Mouse (Mus musculus): ENCODE data around the gene Ercc4. TPM values are rescaled to one million over a fixed set of nuclear protein-coding genes. Genes with fewer than 3 reads are reported as not detected.

Gene Ercc4
- polyA plus RNA-seq, 1 experiment = 11.1 TPM

DNA sequence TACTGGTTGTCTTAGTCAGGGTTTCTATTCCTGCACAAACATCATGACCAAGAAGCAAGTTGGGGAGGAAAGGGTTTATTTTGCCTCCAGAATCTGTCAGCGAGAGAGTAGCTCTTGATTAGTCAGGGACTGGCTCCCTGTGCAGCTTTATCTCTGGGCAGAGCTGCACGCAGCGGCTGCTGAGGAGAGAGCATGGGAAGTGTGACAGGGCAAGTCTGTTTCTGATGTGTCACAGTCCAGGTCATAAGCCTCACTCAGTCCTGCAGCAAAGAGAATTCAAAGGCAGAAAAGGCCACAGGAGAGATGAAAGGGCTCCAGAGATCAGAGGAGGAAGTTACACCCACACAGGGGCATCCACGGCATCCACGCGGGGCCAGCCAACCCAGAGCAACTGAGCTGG is 47.8 kb downstream of the Ercc4 start:
- Histone ChIP-seq H3K4me1 (ENCODE audit: control insufficient read depth, insufficient read depth, insufficient read length) (peaks cover 3% of the 10 kb centered on the region; the same call in 1 of the 2 replicates), H3K27ac (ENCODE audit: insufficient read depth, low read length) (no peak overlapping the region), H3K36me3 (ENCODE audit: control insufficient read depth, insufficient read depth, low read length) (no peaks in the 10 kb centered on the region), H3K4me3 (ENCODE audit: extremely low read depth, insufficient read depth, insufficient read length) (no peak overlapping the region), H3K27me3 (ENCODE audit: control insufficient read depth, insufficient read depth, low read length) (no peaks in the 10 kb centered on the region)
- WGBS = 24% methylated on average over 6 of the region's 6 CpGs
- DNase-seq (ENCODE audit: low read depth in 1 of 2, low spot score in 2 of 2) = no peak
- TF ChIP-seq CTCF (IDR thresholded peaks at IDR 0.05; ENCODE audit: extremely low read depth, insufficient read depth, insufficient read length, insufficient replicate concordance) = no peak
- no peak for TF ChIP-seq POLR2A (IDR thresholded peaks at IDR 0.05; ENCODE audit: low read depth, low read length)

- H3K27me3 ChIP-seq (ENCODE audit: control insufficient read depth, insufficient read depth, low read length) = no peaks in the 10 kb centered on the region
- DNase-seq (ENCODE audit: low read depth in 1 of 2, low spot score in 2 of 2) = no peak
- H3K4me3 ChIP-seq (ENCODE audit: extremely low read depth, insufficient read depth, insufficient read length) = no peak overlapping the region
- no peak for TF ChIP-seq POLR2A (IDR thresholded peaks at IDR 0.05; ENCODE audit: low read depth, low read length)
- 60% methylated on average over 3 of the region's 3 CpGs for WGBS
- H3K36me3 ChIP-seq (ENCODE audit: control insufficient read depth, insufficient read depth, low read length) = no peaks in the 10 kb centered on the region
- no peak overlapping the region for H3K27ac ChIP-seq (ENCODE audit: insufficient read depth, low read length)
- peaks cover 3% of the 10 kb centered on the region; the same call in 1 of the 2 replicates for H3K4me1 ChIP-seq (ENCODE audit: control insufficient read depth, insufficient read depth, insufficient read length)
Observed at GRCm38 (mm10) chr16:13158153-13158670, 48.7 kb downstream of the Ercc4 start.

- H3K4me3 ChIP-seq (ENCODE audit: extremely low read depth, insufficient read depth, insufficient read length) = no peak overlapping the region
- H3K4me1 ChIP-seq (ENCODE audit: control insufficient read depth, insufficient read depth, insufficient read length) = peaks cover 3% of the 10 kb centered on the region; the same call in 1 of the 2 replicates
- 16% methylated on average over 13 of the region's 13 CpGs for WGBS
- H3K36me3 ChIP-seq (ENCODE audit: control insufficient read depth, insufficient read depth, low read length) = no peaks in the 10 kb centered on the region
- TF ChIP-seq POLR2A (IDR thresholded peaks at IDR 0.05; ENCODE audit: low read depth, low read length) = no peak
- no peak for TF ChIP-seq CTCF (IDR thresholded peaks at IDR 0.05; ENCODE audit: extremely low read depth, insufficient read depth, insufficient read length, insufficient replicate concordance)
- no peaks in the 10 kb centered on the region for H3K27me3 ChIP-seq (ENCODE audit: control insufficient read depth, insufficient read depth, low read length)
- DNase-seq (ENCODE audit: low read depth in 1 of 2, low spot score in 2 of 2) = peak in 1 of 2 experiments; percentile 33
- no peak overlapping the region for H3K27ac ChIP-seq (ENCODE audit: insufficient read depth, low read length)
Observed at GRCm38 (mm10) chr16:13158906-13159889, 49.7 kb downstream of the Ercc4 start.

DNA sequence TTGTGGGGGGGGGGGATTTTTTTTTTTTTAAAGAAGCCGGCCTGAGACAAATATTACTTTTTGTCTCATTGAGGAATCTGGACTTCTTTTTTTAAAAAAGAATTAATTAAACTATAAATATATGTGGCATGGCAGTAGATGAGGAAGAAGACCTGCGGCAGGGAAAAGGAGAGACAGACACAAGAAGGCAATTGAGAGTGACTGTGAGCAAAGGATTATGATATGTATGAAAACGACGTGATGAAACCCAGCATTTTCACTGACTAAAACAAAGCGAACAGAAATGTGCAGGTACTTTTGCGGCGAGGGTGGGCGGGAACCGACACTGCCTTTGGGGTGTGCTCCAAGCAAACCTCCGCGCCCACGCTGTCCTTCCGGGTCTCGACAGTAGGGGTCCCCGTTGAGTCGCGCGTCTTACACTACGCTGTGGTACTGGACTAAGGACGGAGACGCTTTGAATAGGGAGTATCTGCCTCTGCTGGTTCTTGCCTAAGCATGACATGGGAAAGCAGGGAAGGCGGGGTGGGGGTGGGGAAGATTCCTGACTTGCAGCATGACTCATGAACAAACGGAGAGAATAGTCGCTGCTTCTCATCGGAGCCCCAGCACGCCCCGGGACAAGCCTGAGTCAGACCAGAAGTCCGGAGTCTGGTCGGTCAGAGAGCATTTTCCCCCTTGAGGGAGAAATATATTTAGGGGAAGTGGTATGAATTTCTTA is 50.6 kb downstream of the Ercc4 start:
- TF ChIP-seq CTCF (IDR thresholded peaks at IDR 0.05; ENCODE audit: extremely low read depth, insufficient read depth, insufficient read length, insufficient replicate concordance) (peak; percentile 92; the same call in 1 of the 2 replicates), POLR2A (IDR thresholded peaks at IDR 0.05; ENCODE audit: low read depth, low read length) (no peak)
- 1% methylated on average over 29 of the region's 29 CpGs for WGBS
- no peaks in the 10 kb centered on the region for H3K36me3 ChIP-seq (ENCODE audit: control insufficient read depth, insufficient read depth, low read length)
- peaks cover 3% of the 10 kb centered on the region; the same call in 1 of the 2 replicates for H3K4me1 ChIP-seq (ENCODE audit: control insufficient read depth, insufficient read depth, insufficient read length)
- DNase-seq (ENCODE audit: low read depth in 1 of 2, low spot score in 2 of 2) = peak; percentile 65 to 81
- H3K4me3 ChIP-seq (ENCODE audit: extremely low read depth, insufficient read depth, insufficient read length) = peak overlapping the region; percentile 52
- H3K27ac ChIP-seq (ENCODE audit: insufficient read depth, low read length) = no peak overlapping the region
- H3K27me3 ChIP-seq (ENCODE audit: control insufficient read depth, insufficient read depth, low read length) = no peaks in the 10 kb centered on the region

GRCm38 (mm10) chr16:13161516-13161915 is 52.0 kb downstream of the Ercc4 start:
- H3K36me3 ChIP-seq (ENCODE audit: control insufficient read depth, insufficient read depth, low read length) = no peaks in the 10 kb centered on the region
- TF ChIP-seq POLR2A (IDR thresholded peaks at IDR 0.05; ENCODE audit: low read depth, low read length) (no peak), CTCF (IDR thresholded peaks at IDR 0.05; ENCODE audit: extremely low read depth, insufficient read depth, insufficient read length, insufficient replicate concordance) (no peak)
- H3K27me3 ChIP-seq (ENCODE audit: control insufficient read depth, insufficient read depth, low read length) = no peaks in the 10 kb centered on the region
- H3K27ac ChIP-seq (ENCODE audit: insufficient read depth, low read length) = no peak overlapping the region
- DNase-seq (ENCODE audit: low read depth in 1 of 2, low spot score in 2 of 2) = no peak
- 90% methylated on average over 5 of the region's 5 CpGs for WGBS
- no peak overlapping the region for H3K4me3 ChIP-seq (ENCODE audit: extremely low read depth, insufficient read depth, insufficient read length)
- peaks cover 3% of the 10 kb centered on the region; the same call in 1 of the 2 replicates for H3K4me1 ChIP-seq (ENCODE audit: control insufficient read depth, insufficient read depth, insufficient read length)

DNA sequence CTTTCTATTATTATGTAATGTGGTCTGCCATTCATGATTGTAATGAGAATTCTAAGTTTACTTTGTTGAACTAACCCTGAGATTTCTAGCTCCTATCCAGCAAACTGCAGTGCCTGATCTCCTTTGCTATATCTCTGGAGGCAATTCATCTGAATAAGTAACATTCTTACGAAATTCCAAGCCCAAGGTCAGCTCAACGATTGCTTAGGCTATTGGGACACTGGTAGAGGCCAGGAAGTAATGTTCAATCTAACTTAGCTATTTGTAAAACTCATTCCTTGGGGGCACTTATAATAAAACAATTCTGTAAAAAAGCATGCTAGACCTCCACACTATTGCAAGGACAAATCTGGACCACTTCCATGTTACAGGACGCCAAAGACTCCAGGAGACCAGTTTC is 58.2 kb downstream of the Ercc4 start:
- TF ChIP-seq CTCF (IDR thresholded peaks at IDR 0.05; ENCODE audit: extremely low read depth, insufficient read depth, insufficient read length, insufficient replicate concordance) (no peak), POLR2A (IDR thresholded peaks at IDR 0.05; ENCODE audit: low read depth, low read length) (no peak)
- Histone ChIP-seq H3K4me1 (ENCODE audit: control insufficient read depth, insufficient read depth, insufficient read length) (no peaks in the 10 kb centered on the region), H3K4me3 (ENCODE audit: extremely low read depth, insufficient read depth, insufficient read length) (no peak overlapping the region), H3K27ac (ENCODE audit: insufficient read depth, low read length) (no peak overlapping the region), H3K36me3 (ENCODE audit: control insufficient read depth, insufficient read depth, low read length) (no peaks in the 10 kb centered on the region), H3K27me3 (ENCODE audit: control insufficient read depth, insufficient read depth, low read length) (no peaks in the 10 kb centered on the region)
- WGBS = 81% methylated on average over 3 of the region's 3 CpGs
- no peak for DNase-seq (ENCODE audit: low read depth in 1 of 2, low spot score in 2 of 2)
